Mouse (Mus musculus): ENCODE results near the gene Ccdc154. TPM values are rescaled to one million over a fixed set of nuclear protein-coding genes. Genes with fewer than 3 reads are reported as not detected.

Gene Ccdc154
- total RNA-seq (2023) = 0.29 TPM

DNA sequence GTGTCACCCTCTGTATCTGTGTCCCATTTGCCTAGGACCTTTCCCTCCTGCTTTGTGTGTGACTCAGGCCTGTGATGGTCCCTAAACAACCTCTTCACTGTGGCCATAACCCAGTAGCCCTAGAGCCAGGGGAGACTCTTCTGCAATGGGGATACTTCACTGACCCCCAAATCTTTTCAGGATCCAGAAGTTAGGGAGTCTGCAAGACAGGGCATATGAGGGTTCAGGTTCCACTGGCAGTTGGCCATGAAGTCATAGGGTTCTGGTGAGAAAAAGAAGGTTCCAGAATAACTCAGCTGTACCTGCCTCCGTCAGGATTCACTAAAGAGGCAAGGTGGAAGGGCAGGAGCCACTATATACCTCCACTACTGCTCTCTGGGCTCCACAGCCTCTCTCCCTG, at the start of gene Ccdc154:
Gene Ccdc154, plus strand, starts transcription at position 301 of the 400 bp plus-strand sequence.

DNA sequence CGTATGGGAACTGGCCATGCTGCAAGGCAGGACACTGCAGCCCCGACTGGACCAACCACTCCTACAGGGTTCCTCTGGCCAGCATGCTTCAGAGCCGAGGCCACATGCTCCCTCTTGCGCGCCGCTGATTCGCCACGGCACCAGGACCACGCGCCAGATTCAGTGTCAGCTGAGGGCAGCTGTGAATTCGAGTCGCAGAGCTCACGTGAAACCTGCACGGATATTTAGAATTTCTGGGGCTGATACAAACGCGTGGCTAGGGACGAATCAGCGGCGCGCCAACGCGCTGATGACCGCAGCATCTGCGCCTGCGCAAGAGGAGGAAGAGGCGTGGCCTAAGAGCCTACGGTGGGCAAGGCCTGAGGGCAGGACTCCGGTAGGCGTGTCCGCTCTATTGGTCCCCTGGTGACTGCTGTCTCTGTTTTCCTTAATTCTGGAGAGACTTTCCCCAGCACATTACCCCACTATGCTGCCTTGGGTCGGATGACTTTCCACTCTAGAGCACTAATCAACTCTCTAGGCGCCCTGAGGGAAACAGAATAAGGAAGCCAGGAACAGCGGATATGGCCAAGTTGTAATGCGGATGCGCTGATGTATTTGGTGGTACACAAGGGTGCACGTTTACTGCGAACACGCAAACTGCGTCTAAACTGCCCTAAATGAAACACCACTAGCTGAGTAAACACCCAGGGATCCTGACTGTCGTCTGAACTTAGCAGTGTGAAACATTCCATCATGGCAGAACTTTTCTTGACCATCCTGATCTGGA, 46.4 kb upstream of the Ccdc154 start, which contains the start of gene Telo2:
Gene Telo2, minus strand, starts transcription at position 304 of the 769 bp plus-strand sequence.

DNA sequence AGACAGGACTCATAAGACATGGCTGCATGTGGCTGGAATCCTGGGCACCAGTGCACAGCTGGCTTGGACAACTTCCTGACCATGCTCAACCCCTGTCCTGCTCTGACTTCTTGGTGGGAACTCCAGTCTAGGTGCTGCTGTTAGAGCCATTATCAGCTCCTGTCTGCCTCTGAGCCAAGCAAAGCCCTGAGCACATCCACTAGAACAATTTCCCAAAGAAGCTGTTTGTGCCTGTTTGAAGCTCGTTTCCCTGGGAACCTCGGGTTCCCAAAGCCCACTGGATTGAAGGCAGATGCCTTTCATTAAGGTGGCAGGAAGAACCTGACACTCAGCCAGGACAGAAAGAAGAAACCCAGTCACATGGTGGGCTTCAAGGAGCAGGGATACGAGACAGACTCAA, 41.9 kb upstream of the Ccdc154 start, which contains the start of gene Ptx4:
Gene Ptx4, plus strand, starts transcription at position 355 of the 400 bp plus-strand sequence.

DNA sequence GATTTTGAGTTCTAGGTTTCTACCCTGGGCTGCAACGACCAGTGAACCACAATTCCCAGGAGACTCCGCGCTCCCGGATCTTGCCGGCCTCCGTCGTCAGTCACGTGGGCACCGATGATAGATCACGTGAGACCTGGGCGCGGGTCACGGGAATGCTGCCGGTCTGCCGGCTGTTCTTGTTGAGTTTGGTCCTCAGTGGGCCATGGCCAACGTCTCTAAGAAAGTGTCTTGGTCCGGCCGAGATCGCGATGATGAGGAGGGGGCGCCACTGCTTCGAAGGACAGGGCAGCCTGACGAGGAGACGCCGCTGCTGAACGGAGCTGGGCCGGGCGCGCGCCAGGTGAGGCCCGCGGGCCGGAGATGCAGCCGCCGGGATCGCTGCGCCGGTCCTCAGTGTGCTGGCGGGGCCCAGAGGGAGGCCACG, 29.0 kb upstream of the Ccdc154 start, which contains the start of gene Clcn7:
Gene Clcn7, plus strand, starts transcription at position 117 of the 424 bp plus-strand sequence.

GRCm38 (mm10) chr17:25175411-25175810, 13.2 kb downstream of the Ccdc154 start, which contains the start of gene Gm38655:
Gm38655 (minus strand) TSS chr17:25175471.

DNA sequence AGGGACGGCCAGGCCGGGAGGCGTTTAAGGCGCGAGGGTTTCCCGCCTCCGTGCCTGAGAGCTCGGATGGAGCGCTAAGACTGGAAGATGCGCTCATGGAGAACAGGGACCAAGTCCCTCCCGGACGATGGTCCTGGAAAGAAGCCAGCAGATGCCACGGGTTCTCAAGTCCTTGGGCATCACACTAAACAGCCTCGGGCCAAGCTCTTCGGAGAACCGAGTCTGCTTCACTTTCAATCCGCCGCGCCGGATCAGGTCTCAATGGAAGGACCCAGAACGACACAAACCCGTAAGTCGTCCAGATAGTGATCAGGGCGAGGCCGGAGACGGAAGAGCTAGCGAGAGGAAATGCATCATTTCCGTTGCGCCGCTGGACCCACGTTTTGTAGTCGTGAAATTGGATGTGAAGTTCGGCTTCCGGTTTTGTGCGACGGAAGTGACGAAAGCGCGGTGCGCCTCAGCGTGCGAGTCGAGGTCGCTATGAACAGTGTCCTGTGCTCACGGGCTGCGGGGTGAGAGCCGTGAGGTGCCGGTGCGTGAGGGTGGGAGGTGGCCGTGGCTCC, 21.9 kb downstream of the Ccdc154 start, which contains the start of gene BC003965:
Gene BC003965, plus strand, starts transcription at position 426 of the 563 bp plus-strand sequence.

DNA sequence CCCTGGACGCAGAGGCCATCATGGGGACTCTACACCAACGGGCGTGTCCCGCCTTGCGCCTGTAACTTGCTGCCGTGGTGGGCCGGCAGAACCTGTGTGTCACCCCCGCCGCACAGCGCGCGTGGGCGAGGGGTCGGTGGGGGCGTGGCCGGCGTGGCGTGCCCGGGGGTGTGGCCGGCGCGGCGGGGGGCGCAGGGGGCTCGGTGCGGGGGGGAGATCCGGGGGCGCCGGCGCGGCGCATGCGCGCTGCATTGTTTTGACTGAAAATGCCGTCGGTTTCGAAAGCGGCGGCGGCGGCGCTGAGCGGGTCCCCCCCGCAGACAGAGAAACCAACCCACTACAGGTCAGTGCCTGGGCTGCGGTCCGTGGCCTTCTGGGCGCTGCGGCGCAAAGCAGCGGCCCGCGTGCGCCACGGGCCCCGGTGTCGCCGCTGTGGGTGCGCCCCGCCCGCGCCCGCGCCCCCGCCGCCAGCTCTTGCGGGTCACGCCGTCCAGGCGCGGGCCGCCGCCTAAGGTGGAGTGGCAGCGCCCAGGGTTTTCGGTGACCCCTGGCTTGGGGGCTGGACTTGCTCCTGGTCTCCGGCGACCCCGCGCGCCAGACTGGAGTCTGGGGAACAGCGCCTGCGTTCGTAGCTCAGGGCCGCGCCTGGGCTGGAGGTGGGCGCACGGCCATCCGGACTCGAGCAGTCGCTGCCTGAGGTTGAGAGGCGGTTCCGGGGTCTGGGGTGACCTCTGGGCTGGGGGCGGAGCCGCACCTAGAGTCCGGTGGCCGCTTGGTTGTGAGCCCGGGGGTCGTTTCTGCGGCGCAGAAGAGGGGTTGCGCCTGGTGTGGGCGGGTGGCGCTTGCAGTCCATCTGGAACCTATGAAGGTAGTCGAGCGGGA, 26.1 kb downstream of the Ccdc154 start, which contains the start of gene Unkl:
Gene Unkl, plus strand, starts transcription at position 248 of the 882 bp plus-strand sequence.

Other genes with a start within 250 kb of the Ccdc154 start
- 222 TPM for gene Mapk8ip3, start 225.5 kb upstream of the Ccdc154 start, total RNA-seq (2023)
- 22.7 TPM for gene Jpt2, start 201.8 kb upstream of the Ccdc154 start, total RNA-seq (2023)
- 35.0 TPM for gene Cramp1l, start 146.7 kb upstream of the Ccdc154 start, total RNA-seq (2023)
- 23.8 TPM for gene Ift140, start 146.4 kb upstream of the Ccdc154 start, total RNA-seq (2023)
- gene Tmem204, start 78.9 kb upstream of the Ccdc154 start, total RNA-seq (2023) = not detected
- 37.1 TPM for gene Telo2, start 46.5 kb upstream of the Ccdc154 start, total RNA-seq (2023)
- gene Ptx4, start 41.7 kb upstream of the Ccdc154 start, total RNA-seq (2023) = not detected
- 33.9 TPM for gene Clcn7, start 29.1 kb upstream of the Ccdc154 start, total RNA-seq (2023)
- not detected for gene Gm38655, start 13.0 kb downstream of the Ccdc154 start, total RNA-seq (2023)
- gene BC003965, start 22.1 kb downstream of the Ccdc154 start, total RNA-seq (2023) = 10.6 TPM
- gene Unkl, start 25.9 kb downstream of the Ccdc154 start, total RNA-seq (2023) = 97.5 TPM
- gene Gnptg, start 77.7 kb downstream of the Ccdc154 start, total RNA-seq (2023) = 37.9 TPM
- 17.6 TPM for gene Tsr3, start 77.7 kb downstream of the Ccdc154 start, total RNA-seq (2023)
- gene Baiap3, start 93.9 kb downstream of the Ccdc154 start, total RNA-seq (2023) = 5.7 TPM
- gene Ube2i, start 112.2 kb downstream of the Ccdc154 start, total RNA-seq (2023) = 448 TPM
- 1.1 TPM for gene Prss34, start 135.9 kb downstream of the Ccdc154 start, total RNA-seq (2023)
- gene Prss28, start 146.2 kb downstream of the Ccdc154 start, total RNA-seq (2023) = not detected
- not detected for gene Prss29, start 156.2 kb downstream of the Ccdc154 start, total RNA-seq (2023)
- gene Tpsab1, start 183.1 kb downstream of the Ccdc154 start, total RNA-seq (2023) = not detected
- gene Tpsb2, start 203.8 kb downstream of the Ccdc154 start, total RNA-seq (2023) = not detected
- not detected for gene Tpsg1, start 206.8 kb downstream of the Ccdc154 start, total RNA-seq (2023)

Data from CD4-positive naive resting alpha-beta T cell, adult 76 days (primary cell).